Mouse (Mus musculus) neural tube, embryonic 13.5 days (tissue): ENCODE measurements around the gene Psmd1. TPM values are rescaled to one million over a fixed set of nuclear protein-coding genes. Genes with fewer than 3 reads are reported as not detected.
"Not testable (repeated sequence)": the region's sequence is repeated elsewhere in the genome, so short reads cannot be mapped to it uniquely, and the experiment has no call there.

Experiments used
- ATAC-seq: fragments of 200-750 bp; cut with Nextera tagmentation; 2 replicates; pipeline ENCODE4 v1.8.0; 2017; ENCODE audit warnings: low read depth, mild to moderate bottlenecking, moderate TSS enrichment, moderate library complexity
- H3K27ac ChIP-seq: fragments of 300-500 bp; sonication (generic); replicated peaks from 2 replicates; pipeline ENCODE4 v1.5.1; 2015; ENCODE audit warnings: moderate library complexity, mild to moderate bottlenecking, inconsistent platforms
- H3K27me3 ChIP-seq: fragments of 300-500 bp; sonication (generic); 2 replicates; pipeline ENCODE4 v1.6.1; 2015; ENCODE audit warnings: mild to moderate bottlenecking, inconsistent platforms
- H3K36me3 ChIP-seq: fragments of 300-500 bp; sonication (generic); 2 replicates; pipeline ENCODE4 v1.6.1; 2015; ENCODE audit warnings: mild to moderate bottlenecking, inconsistent platforms
- H3K4me1 ChIP-seq: fragments of 300-500 bp; sonication (generic); replicated peaks from 2 replicates; pipeline ENCODE4 v1.6.1; 2015; ENCODE audit warnings: inconsistent platforms
- H3K4me2 ChIP-seq: fragments of 300-500 bp; sonication (generic); 2 replicates; pipeline ENCODE4 v1.6.1; 2015; ENCODE audit warnings: inconsistent platforms, mild to moderate bottlenecking, moderate library complexity
- H3K4me3 ChIP-seq: fragments of 300-500 bp; sonication (generic); 2 replicates; pipeline ENCODE4 v1.5.1; 2015; ENCODE audit warnings: mild to moderate bottlenecking, inconsistent platforms
- H3K9ac ChIP-seq: fragments of 300-500 bp; sonication (generic); 2 replicates; pipeline ENCODE4 v1.6.1; 2015; ENCODE audit warnings: moderate library complexity, mild to moderate bottlenecking, inconsistent platforms
- H3K9me3 ChIP-seq: fragments of 300-500 bp; sonication (generic); 2 replicates; pipeline ENCODE4 v1.6.1; 2016; ENCODE audit warnings: inconsistent platforms
- WGBS: fragments of 180-500 bp; shearing (Covaris S2); methylation state at CpG from one replicate; pipeline ENCODE4 v1.1.7; 2015; 5-methylcytosine and 5-hydroxymethylcytosine counted together
- polyA plus RNA-seq: library from polyadenylated mRNA; unstranded; fragments of >200 nt; fragmentation: Nextera tagmentation; extraction: Ambion mirVana; gene quantifications from 2 replicates; pipeline ENCODE4 v1.2.1, GENCODE M21; 2015

The Psmd1 gene
- polyA plus RNA-seq, result 181 and 201 TPM in 2 replicates

GRCm38 (mm10) chr1:86064271-86064991 is at the start of gene Psmd1:
TSS of gene Psmd1 (plus strand) at chr1:86064387.
- Histone ChIP-seq H3K9ac (peak within 1 kb of the TSS; percentile 98), H3K27me3 (no peaks in the 10 kb centered on the region; the same call in 1 of the 2 replicates), H3K4me3 (peak within 1 kb of the TSS; percentile 96), H3K4me1 (peaks cover 13% of the 10 kb centered on the region), H3K9me3 (no peaks in the 10 kb centered on the region), H3K36me3 (0 out of 2 replicates have a peak, but pooled peaks cover 3% of the 10 kb centered on the region), H3K4me2 (peak within 1 kb of the TSS; percentile 94), H3K27ac (peak within 1 kb of the TSS; percentile 82)
- WGBS, result under 1% methylated on average over 47 of the region's 47 CpGs
- ATAC-seq, result peak; percentile 94

- H3K36me3 ChIP-seq, H3K4me3 ChIP-seq, ATAC-seq, H3K27ac ChIP-seq, H3K9me3 ChIP-seq, H3K9ac ChIP-seq, H3K4me2 ChIP-seq, H3K4me1 ChIP-seq: not testable (repeated sequence)
- H3K27me3 ChIP-seq, result peaks cover 29% of the 10 kb centered on the region
- WGBS, result 95% methylated on average over 9 of the region's 9 CpGs
Observed at GRCm38 (mm10) chr1:86015758-86016157, 48.4 kb upstream of the Psmd1 start.

GRCm38 (mm10) chr1:86016516-86016915 is 47.7 kb upstream of the Psmd1 start, which contains the start of gene Spata3:
TSS of gene Spata3 (plus strand) at chr1:86016816.
- no peak within 1 kb of the TSS for H3K4me3 ChIP-seq
- peaks cover 29% of the 10 kb centered on the region for H3K27me3 ChIP-seq
- no peaks in the 10 kb centered on the region for H3K36me3 ChIP-seq
- no peak within 1 kb of the TSS for H3K4me2 ChIP-seq
- no peak for ATAC-seq
- H3K9me3 ChIP-seq, result 0 out of 2 replicates have a peak, but pooled peaks cover 4% of the 10 kb centered on the region
- H3K4me1 ChIP-seq, result peaks cover 9% of the 10 kb centered on the region; the same call in 1 of the 2 replicates
- WGBS, result 95% methylated on average over 8 of the region's 8 CpGs
- H3K27ac ChIP-seq, result no peak within 1 kb of the TSS
- no peak within 1 kb of the TSS for H3K9ac ChIP-seq

- no peaks in the 10 kb centered on the region for H3K9me3 ChIP-seq
- H3K27ac ChIP-seq, result no peak overlapping the region
- peaks cover 9% of the 10 kb centered on the region; the same call in 1 of the 2 replicates for H3K4me1 ChIP-seq
- ATAC-seq, result peak; percentile 86
- WGBS, result 3% methylated on average over 56 of the region's 60 CpGs
- peak overlapping the region; percentile 58 for H3K9ac ChIP-seq
- H3K4me3 ChIP-seq, result peak overlapping the region; percentile 43
- H3K4me2 ChIP-seq, result peak overlapping the region; percentile 67
- no peaks in the 10 kb centered on the region for H3K36me3 ChIP-seq
- H3K27me3 ChIP-seq, result peaks cover 29% of the 10 kb centered on the region
Observed at GRCm38 (mm10) chr1:86018235-86019055, 45.7 kb upstream of the Psmd1 start.

GRCm38 (mm10) chr1:86021365-86021989 is 42.7 kb upstream of the Psmd1 start:
- no peaks in the 10 kb centered on the region for H3K36me3 ChIP-seq
- H3K27me3 ChIP-seq, result peaks cover 29% of the 10 kb centered on the region
- no peak overlapping the region for H3K4me2 ChIP-seq
- peaks cover 9% of the 10 kb centered on the region; the same call in 1 of the 2 replicates for H3K4me1 ChIP-seq
- no peaks in the 10 kb centered on the region for H3K9me3 ChIP-seq
- WGBS, result 68% methylated on average over 11 of the region's 11 CpGs
- H3K27ac ChIP-seq, result no peak overlapping the region
- ATAC-seq, result no peak
- no peak overlapping the region for H3K9ac ChIP-seq
- H3K4me3 ChIP-seq, result no peak overlapping the region

- Histone ChIP-seq H3K4me2 (no peak overlapping the region), H3K4me1 (0 out of 2 replicates have a peak, but pooled peaks cover 6% of the 10 kb centered on the region), H3K27me3 (no peaks in the 10 kb centered on the region), H3K9ac (no peak overlapping the region), H3K4me3 (no peak overlapping the region), H3K9me3 (no peaks in the 10 kb centered on the region), H3K36me3 (no peaks in the 10 kb centered on the region), H3K27ac (peak overlapping the region; percentile 82)
- whole genome bisulfite sequencing, result 6% methylated on average over 11 of the region's 11 CpGs
- ATAC-seq, result peak; percentile 88
Observed at GRCm38 (mm10) chr1:86032273-86032987, 31.8 kb upstream of the Psmd1 start.

- H3K4me3 ChIP-seq, result no peak overlapping the region
- H3K9me3 ChIP-seq, result peaks cover 11% of the 10 kb centered on the region
- H3K4me1 ChIP-seq, result no peaks in the 10 kb centered on the region
- no peaks in the 10 kb centered on the region for H3K36me3 ChIP-seq
- no peak overlapping the region for H3K27ac ChIP-seq
- no peak overlapping the region for H3K9ac ChIP-seq
- H3K27me3 ChIP-seq, result peaks cover 5% of the 10 kb centered on the region; the same call in 1 of the 2 replicates
- WGBS, result 80% methylated on average over 3 of the region's 3 CpGs
- H3K4me2 ChIP-seq, result no peak overlapping the region
- no peak for ATAC-seq
Observed at GRCm38 (mm10) chr1:86038191-86038951, 25.8 kb upstream of the Psmd1 start.

GRCm38 (mm10) chr1:86040131-86040530 is 24.1 kb upstream of the Psmd1 start:
- Histone ChIP-seq H3K9ac (no peak overlapping the region), H3K27me3 (peaks cover 22% of the 10 kb centered on the region), H3K27ac (no peak overlapping the region), H3K9me3 (peaks cover 11% of the 10 kb centered on the region), H3K4me2 (no peak overlapping the region), H3K4me1 (no peaks in the 10 kb centered on the region), H3K4me3 (no peak overlapping the region), H3K36me3 (no peaks in the 10 kb centered on the region)
- no peak for ATAC-seq
- 59% methylated on average over 4 of the region's 4 CpGs for WGBS

GRCm38 (mm10) chr1:86040817-86041216 is 23.4 kb upstream of the Psmd1 start:
- peaks cover 29% of the 10 kb centered on the region for H3K27me3 ChIP-seq
- H3K4me3 ChIP-seq, result no peak overlapping the region
- no peak for ATAC-seq
- no peaks in the 10 kb centered on the region; the same call in 1 of the 2 replicates for H3K4me1 ChIP-seq
- no peaks in the 10 kb centered on the region for H3K36me3 ChIP-seq
- 91% methylated on average over 3 of the region's 3 CpGs for WGBS
- no peak overlapping the region for H3K9ac ChIP-seq
- peaks cover 11% of the 10 kb centered on the region for H3K9me3 ChIP-seq
- no peak overlapping the region for H3K4me2 ChIP-seq
- no peak overlapping the region for H3K27ac ChIP-seq

GRCm38 (mm10) chr1:86045056-86045455 is 19.1 kb upstream of the Psmd1 start:
- peaks cover 12% of the 10 kb centered on the region for H3K4me1 ChIP-seq
- H3K9me3 ChIP-seq, result peaks cover 11% of the 10 kb centered on the region
- WGBS, result 64% methylated on average over 4 of the region's 4 CpGs
- no peak for ATAC-seq
- peaks cover 59% of the 10 kb centered on the region for H3K27me3 ChIP-seq
- H3K36me3 ChIP-seq, result no peaks in the 10 kb centered on the region
- no peak overlapping the region for H3K27ac ChIP-seq
- H3K4me2 ChIP-seq, result peak overlapping the region; percentile 91
- no peak overlapping the region for H3K9ac ChIP-seq
- H3K4me3 ChIP-seq, result peak overlapping the region; percentile 58; the same call in 1 of the 2 replicates
